Mouse (Mus musculus) cerebellum, postnatal 10 days (tissue): ENCODE results near the gene Tedc1.

Experiments
- DNase-seq, 2 experiments: peaks; one replicate each; pipeline ENCODE4 v3.0.0; 2021; ENCODE audit warnings: mixed read lengths in 2 of 2

Gene Tedc1

DNA sequence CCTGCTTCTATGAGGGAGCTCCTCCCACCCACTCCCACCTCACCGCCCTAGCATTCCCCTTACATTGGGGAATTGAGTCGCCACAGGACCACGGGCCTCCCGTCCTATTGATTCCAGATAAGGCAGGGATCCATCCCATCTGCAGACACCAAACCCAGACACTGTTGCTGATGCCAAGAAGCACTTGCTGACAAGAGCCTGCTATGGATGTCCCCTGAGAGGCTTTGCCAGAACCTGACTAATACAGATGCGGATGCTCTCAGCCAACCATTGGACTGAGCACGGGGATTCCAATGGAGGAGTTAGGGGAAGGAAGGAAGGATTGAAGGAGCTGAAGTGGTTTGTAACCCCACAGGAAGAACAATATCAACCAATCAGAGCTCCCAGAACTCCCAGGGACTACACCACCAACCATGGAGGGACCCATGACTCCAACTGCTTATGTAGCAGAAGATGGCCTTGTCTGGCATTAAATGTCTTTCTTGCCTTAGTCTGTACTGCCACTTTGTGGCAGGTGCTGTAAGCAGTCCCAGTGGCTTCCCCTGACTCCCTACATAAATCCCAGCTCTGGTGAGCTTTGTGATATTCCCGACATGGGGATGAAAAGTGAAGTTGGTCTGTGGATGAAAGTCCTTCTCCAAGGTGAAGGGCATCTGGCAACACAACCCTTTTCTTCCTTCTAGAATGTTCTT lies 49.2 kb downstream of the Tedc1 start:
- no peak for DNase-seq

DNA sequence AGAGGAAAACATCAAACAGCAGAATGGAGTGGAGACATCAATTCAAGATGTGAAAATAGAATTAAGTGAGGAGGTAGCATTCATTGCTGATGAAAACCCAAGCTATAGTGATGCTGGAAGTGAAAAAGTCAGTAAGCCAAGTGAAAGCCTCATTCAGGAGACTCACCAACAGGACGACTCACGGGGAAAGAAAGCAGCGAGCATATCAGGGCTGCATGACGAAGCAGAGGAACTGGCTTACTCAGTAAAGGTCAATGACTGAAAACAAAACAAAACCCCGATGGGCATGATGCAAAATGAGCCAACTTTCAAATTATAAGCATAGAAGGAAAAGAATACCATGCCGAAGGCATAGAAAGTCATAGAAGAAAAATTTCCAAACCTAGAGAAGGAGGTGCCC lies 51.5 kb downstream of the Tedc1 start:
- no peak for DNase-seq

DNA sequence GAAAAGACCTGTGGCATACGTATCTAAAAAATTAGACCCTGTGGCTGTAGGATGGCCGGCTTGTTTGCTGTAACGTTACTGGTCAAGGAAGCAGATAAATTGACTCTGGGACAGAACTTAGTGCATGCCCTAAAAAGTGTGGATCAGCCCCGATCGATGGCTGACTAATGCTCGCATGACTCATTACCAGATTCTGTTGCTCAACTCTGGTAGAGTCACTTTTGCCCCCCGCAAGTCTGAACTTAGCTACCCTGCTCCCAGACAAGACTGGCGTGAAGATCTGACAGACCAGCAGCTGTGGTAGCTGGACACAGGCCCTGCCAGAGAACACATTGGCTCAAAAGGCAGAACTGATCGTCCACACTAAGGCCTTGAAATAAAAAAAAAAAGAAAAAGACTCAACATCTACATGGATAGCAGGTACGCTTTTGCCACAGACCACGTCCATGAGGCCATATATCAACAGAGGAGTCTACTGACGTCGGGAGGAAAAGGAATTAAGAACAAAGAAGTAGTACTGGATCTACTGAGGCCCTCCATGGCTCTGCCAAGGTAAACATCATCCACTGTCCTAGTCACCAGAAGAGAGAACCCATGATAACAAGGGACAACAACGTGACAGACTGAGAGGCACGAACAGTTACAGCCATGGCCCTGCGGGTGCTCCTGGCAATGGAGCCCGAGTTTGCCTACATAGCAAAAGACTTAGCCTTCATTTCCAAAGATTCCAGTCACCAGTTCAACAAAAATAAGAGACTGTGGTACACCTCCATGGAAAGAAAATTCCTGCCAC lies 54.6 kb downstream of the Tedc1 start:
- DNase-seq = no peak

DNA sequence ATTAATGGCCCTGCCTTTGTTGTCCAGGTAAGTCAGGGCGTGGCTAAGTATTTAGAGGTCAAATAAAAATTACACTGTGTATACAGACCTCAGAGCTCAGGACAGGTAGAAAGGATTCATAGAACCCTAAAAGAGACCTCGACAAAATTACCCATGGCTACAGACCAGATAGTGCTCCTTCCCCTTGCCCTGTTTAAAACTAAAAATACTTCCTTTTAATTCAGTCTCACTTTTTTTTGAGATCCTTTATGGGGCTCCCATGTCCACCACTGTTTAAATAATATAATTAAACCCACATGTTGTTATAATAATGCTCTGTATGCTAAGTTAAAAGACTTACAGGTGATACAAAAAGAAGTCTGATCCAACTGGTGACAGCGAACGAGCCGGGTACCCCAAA lies 55.6 kb downstream of the Tedc1 start:
- DNase-seq = no peak

DNA sequence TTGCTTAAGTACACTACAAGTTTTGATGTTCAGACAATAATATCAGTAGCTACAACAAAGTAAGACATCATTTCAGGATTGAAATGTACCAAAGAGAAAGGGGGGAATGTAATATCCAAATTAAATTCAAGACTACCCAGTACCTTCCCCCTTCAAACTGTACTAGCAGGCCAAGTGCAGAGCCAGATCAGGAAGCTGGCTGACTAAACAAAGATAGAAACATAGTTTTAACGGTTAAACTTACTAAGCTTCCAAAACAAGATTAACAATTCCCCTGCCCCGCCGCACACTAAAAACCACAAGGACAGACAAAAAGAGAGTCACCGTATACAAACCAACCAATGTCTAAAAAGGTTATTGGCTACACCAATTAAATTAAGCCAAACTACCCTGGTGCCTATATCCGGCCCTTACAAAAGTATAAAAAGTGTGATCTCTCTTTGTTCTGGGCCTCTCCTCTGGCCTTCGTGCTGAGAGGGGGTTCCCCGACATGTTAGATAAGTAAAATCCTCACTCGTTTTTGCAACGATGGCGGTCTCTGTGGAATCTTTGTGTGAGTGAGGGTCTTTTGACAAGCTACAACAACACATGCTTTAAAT lies 56.2 kb downstream of the Tedc1 start:
- DNase-seq = no peak

DNA sequence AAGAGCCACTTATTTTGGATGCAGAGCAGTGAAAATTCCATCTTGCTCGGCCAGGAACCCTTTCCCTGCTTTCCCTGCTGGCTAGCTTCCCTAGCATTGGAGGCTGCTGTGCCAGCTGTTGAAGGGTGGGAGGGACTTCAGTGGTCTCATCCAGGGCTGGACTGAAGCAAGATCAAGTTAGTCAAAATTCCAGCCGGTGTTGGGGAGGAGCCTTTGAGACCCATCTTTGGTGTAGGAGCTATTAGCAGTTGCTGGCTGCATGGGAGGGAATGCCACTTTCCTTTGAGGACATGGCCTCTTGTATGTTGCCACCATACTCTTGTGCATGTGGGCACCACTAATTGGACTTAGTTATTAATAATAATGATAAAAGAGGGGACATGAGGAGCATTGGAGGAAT lies 57.0 kb downstream of the Tedc1 start:
- DNase-seq = no peak

DNA sequence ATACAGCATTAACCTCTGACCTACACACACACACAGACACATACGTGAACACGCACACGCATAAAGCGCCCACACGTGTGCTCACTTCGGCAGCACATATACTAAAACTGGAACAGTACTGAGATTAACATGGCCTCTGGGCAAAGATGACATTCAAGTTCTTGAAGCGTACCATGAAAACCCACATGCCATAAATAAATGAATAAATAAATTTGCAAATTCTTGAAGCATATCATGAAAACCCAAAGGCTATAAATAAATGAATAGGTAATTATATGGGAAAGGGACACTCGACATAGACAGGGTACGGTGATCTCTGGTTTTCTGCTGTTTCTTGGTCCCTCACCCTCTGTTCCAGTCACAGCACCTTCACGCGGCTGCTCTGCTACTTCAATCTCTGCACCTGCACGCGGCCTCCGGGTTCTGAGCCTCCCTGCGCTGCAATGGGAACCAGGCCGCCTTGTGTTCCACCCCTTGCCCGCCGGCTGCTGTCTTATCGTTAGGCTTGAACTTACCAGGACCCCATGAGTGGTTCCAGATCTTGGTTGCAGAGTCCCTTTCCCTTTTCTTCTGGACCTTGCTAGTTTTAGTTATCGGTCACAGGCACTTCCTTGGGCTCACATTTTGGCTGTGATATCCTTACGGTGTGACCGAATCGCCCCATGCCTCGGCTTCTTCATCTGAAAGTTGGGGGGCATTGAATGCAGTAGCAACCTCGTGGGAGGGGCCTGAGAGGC lies 58.0 kb downstream of the Tedc1 start:
- no peak for DNase-seq

DNA sequence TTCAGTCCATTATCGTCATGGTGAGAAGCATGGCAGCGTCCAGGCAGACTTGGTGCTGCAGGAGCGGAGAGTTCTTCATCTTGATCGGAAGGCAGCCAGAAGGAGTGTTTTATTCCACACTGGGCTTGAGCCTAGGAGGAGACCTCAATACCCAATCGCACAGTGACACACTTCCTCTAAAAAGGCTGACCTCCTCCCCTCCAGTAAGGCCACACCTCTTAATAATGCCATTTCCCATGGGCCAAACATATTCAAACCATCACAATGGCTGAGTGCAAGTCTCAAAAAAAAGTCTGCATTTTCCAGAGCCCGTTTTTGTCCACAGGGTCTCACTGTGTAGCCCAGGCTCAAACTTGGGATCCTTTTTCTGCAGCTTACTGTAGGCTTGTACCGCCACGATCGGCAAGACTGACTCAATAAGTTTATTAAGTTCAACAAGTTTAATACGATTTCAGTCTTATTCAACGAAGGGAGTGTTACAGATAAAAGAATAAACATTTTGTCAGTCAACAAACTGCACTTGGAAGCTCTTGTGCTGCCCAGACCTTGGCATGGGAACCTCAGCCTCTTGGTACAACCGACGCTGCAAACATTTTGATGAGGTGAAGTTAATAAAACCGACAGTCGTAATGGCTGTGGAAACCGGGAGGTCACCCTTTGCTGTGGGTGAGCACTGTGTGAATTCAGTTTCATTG lies 58.9 kb downstream of the Tedc1 start:
- DNase-seq = no peak
